Mouse (Mus musculus) R1 (cell line): ENCODE results near the gene Uspl1.
A peak's percentile ranks its signal among the peaks of the same experiment; 100 is the strongest.

Experiments
- DNase-seq: peaks from one replicate; pipeline ENCODE4 v3.0.0-alpha.2; 2018; ENCODE audit warnings: low read depth, low spot score

Gene Uspl1

GRCm38 (mm10) chr5:149168051-149168450 is 16.1 kb upstream of the Uspl1 start:
- DNase-seq = no peak

- no peak for DNase-seq
Observed at GRCm38 (mm10) chr5:149168816-149169215, 15.3 kb upstream of the Uspl1 start.

- DNase-seq = peak; percentile 83
Observed at GRCm38 (mm10) chr5:149170841-149171588, 13.1 kb upstream of the Uspl1 start.

- no peak for DNase-seq
Observed at GRCm38 (mm10) chr5:149172246-149172645, 11.9 kb upstream of the Uspl1 start.

- no peak for DNase-seq
Observed at GRCm38 (mm10) chr5:149174527-149174926, 9.6 kb upstream of the Uspl1 start.

- no peak for DNase-seq
Observed at GRCm38 (mm10) chr5:149175736-149176135, 8.4 kb upstream of the Uspl1 start.

GRCm38 (mm10) chr5:149178095-149178494 is 6.1 kb upstream of the Uspl1 start:
- no peak for DNase-seq

- peak; percentile 23 for DNase-seq
Observed at GRCm38 (mm10) chr5:149179826-149180225, 4.3 kb upstream of the Uspl1 start.

GRCm38 (mm10) chr5:149182186-149182870 is 1.8 kb upstream of the Uspl1 start:
- no peak for DNase-seq

- DNase-seq = no peak
Observed at GRCm38 (mm10) chr5:149183122-149183521, 1.0 kb upstream of the Uspl1 start.

GRCm38 (mm10) chr5:149183721-149184103 is 438 bp upstream of the Uspl1 start:
- no peak for DNase-seq

- DNase-seq = no peak
Observed at GRCm38 (mm10) chr5:149184844-149185186, 665 bp downstream of the Uspl1 start.

GRCm38 (mm10) chr5:149185806-149186205 is 1.7 kb downstream of the Uspl1 start:
- no peak for DNase-seq

GRCm38 (mm10) chr5:149190160-149190559 is 6.0 kb downstream of the Uspl1 start:
- no peak for DNase-seq

GRCm38 (mm10) chr5:149196611-149197010 is 12.5 kb downstream of the Uspl1 start:
- no peak for DNase-seq

GRCm38 (mm10) chr5:149198782-149199181 is 14.6 kb downstream of the Uspl1 start:
- DNase-seq = no peak

GRCm38 (mm10) chr5:149202941-149203340 is 18.8 kb downstream of the Uspl1 start:
- peak; percentile 23 for DNase-seq

- DNase-seq = peak; percentile 61
Observed at GRCm38 (mm10) chr5:149203796-149204375, 19.7 kb downstream of the Uspl1 start.

GRCm38 (mm10) chr5:149204822-149205221 is 20.7 kb downstream of the Uspl1 start:
- no peak for DNase-seq

- DNase-seq = no peak
Observed at GRCm38 (mm10) chr5:149205265-149205664, 21.1 kb downstream of the Uspl1 start.

GRCm38 (mm10) chr5:149206286-149206685 is 22.1 kb downstream of the Uspl1 start:
- DNase-seq = no peak

- DNase-seq = no peak
Observed at GRCm38 (mm10) chr5:149207661-149208060, 23.5 kb downstream of the Uspl1 start.

GRCm38 (mm10) chr5:149208776-149209175 is 24.6 kb downstream of the Uspl1 start:
- DNase-seq = no peak
